Mouse (Mus musculus) adrenal gland (tissue): Measurements from ENCODE around the gene U90926.

Experiments
- intact Hi-C: fragments of 180-260 bp; cut with DNase I; formaldehyde crosslinking; loops from one replicate; pipeline ENCODE4 v1.15.1; 2025

The U90926 gene

DNA sequence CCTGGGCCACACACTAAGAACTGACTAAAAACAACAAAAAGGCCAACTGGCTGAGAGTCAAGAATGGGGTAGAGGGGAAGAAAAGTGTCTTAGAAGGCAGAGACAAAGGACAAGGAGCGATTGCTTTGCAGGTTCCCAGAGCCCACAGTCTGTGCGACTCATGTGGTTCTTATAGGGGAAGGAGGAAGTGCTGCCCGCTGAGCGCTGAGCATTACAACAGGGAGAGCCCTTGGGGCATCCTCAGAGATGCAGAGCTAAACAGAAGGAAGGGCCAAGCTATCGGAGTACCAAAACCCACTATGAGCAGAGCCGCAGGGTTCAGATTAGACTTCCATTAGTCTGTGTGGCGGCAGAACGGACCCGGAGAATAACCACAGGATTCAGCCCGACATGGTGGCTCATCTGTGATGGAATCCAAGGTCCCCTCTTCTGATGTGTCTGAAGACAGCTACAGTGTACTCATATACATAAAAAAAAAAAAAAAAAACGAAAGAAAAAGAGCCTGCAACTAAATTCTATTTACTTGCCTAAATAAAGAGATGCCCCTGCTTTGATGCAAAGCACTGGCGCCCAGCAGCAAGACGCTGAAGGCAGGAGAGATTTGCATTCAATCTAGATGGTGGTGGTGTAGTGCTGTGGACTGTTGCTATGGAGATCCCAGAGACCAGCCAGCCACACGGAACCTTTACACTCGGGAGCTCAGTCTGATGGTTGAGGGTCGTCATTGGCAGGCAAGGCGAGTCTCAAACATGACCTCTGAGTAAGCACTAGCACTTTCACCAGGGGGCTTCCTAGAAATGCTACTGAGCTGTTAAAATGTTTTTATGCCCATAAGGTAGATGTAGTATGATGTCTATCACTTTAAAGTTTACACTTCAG, 3.9 kb upstream of the U90926 start:
- intact Hi-C loops: no loop called here

DNA sequence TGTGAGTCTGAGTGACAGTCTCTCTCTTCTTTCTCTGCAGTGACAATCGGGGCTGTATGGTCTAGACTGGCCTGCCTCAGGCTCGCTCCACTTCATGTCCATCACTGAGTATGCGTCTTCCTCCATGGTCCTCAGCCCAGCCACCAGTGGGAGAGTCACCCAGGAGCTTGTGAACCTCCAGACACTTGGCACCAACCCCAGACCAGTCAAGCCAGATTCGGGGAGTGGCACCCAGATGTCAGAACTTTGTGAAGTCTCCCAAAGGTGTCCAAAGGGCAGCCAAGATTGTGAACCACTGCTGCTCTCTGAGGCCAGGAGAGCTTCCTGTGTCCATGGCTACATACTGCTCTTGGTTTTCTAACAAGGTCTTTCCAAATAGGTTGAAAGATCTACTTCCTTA, 3.0 kb downstream of the U90926 start:
- intact Hi-C loops: no loop called here

DNA sequence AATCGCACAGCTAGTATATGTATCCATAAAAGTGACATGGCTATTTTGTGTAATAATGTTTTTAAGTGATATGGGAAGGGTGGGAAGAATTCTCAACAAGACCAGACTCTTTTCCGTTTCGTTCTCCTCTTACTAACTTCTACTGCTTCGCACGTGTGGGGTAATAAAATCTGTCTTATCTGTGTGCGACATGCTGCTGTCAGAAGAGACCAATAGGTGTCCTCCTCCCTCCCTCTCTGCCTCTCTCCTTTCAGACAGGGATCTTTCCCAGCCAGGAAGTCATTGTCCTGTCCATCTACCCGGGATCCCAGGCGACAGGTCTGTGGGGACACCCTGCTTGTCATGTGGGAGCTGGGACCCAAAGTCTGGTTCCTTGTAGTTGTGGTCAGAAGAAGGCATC, 5.0 kb downstream of the U90926 start:
- intact Hi-C loops: no loop called here

DNA sequence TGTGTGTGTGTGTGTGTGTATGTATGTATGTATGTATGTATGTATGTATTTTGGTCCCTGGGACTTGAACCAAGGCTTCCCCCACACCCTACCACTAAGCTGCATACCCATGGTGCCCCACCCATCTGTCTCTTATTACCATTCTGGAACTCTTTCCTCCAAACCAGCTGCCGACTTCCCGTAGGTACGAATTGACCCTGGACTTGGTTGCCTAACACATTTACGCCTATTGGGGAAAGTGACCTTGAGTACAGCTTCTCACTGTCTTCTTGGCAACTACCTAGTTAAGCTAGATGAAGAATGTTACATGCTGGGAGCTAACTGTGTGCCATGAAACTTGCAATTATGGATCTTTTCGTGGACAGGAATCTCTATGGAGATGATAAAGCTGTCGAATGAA, 9.1 kb downstream of the U90926 start:
- intact Hi-C loops: no loop called here

DNA sequence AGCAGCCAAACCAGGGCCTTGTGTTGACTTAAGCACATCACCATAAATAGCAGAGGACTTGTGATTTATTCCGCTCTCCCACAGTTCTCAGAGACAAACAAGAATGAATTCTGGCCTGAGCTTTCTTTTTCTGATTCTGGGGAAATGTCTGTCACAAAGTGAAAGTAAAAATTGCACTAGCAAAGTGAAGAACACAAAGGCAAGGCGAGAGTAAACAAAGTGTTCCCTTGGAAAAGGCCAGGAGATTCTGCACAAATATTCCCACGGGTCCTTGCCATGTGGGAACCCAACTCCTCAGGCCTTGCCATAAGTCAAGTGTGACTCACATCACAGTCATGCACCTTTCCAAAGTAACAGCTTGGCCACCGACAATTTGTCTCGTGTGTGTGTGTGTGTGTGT, 9.5 kb downstream of the U90926 start:
- intact Hi-C loops: no loop called here

DNA sequence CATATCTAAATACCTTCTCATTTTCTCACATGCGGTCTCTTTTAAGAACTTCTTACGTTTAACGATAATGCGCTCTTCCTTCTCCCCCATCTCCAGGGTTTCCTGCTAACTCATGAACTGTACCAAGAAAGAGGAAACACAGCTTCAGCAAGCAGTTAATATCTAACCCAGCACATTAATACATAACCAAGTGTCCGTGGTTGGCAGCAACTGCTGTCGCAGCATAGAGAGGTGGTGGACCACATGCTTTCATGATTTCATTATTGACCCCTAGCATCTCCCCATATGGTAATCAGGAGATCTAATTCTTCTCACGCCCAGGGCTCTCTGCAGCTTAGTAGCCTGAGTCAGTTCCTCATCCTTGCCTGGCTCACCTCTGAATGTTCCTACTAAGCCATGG, 10.0 kb downstream of the U90926 start:
- intact Hi-C loops: no loop called here

DNA sequence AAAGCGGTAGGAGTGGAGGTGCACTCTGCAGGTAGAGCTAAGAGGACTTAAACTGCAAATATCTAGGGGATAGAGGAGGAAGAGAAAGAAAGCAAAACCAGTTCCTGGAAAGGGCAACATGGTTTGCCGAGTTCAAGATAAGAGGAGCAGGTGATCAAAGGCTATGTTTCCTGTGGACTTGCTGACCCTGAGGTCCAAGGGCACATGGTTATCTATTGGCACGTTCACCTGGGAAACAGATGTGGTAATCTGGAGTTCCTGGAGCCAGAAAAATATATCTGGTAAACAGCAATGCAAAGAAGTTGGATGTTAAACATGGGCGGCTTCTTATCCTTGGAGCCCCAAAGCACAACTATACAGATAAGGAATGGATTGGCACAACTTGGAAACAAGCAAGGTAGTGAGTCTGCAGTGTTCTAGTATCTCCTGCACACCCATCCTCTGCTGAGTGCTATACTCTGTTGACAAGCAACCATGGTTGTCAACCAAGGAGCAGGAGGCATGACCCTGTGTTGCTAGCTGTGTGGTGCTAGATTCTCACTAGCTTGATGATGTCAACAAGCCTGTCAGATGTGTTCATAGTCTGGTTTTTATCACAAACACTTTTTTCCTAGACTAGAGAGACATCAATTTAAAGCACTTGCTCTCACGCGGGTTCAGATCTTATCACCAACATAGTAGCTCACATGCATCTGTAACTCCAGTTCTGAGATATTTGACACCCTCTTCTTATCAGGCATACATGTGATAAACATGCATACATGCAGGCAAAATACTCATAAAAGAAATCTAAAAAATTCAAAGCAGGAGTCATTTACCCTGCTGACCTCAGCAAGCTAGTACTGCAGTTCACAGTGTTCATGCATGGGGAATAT, 10.8 kb downstream of the U90926 start:
- intact Hi-C loops: no loop called here

DNA sequence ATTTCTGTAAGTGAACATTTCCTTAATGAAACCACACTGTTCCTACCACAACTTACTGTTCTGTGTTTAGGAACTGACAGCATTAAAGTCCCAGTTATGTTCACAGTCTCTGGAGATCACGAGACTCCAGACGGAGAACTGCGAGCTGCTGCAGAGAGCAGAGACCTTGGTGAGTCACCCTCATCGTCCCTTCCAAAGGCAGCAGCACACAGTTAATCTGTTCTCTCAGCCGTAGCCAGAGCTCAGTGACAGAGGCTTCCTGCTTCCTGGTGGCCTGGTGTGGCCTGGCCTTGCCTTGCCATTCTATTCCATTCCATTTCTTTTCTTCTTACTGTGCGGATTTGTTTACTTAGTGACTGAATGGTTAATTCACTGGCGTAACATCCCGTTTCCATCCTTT, 16.9 kb downstream of the U90926 start:
- intact Hi-C loops: no loop called here

DNA sequence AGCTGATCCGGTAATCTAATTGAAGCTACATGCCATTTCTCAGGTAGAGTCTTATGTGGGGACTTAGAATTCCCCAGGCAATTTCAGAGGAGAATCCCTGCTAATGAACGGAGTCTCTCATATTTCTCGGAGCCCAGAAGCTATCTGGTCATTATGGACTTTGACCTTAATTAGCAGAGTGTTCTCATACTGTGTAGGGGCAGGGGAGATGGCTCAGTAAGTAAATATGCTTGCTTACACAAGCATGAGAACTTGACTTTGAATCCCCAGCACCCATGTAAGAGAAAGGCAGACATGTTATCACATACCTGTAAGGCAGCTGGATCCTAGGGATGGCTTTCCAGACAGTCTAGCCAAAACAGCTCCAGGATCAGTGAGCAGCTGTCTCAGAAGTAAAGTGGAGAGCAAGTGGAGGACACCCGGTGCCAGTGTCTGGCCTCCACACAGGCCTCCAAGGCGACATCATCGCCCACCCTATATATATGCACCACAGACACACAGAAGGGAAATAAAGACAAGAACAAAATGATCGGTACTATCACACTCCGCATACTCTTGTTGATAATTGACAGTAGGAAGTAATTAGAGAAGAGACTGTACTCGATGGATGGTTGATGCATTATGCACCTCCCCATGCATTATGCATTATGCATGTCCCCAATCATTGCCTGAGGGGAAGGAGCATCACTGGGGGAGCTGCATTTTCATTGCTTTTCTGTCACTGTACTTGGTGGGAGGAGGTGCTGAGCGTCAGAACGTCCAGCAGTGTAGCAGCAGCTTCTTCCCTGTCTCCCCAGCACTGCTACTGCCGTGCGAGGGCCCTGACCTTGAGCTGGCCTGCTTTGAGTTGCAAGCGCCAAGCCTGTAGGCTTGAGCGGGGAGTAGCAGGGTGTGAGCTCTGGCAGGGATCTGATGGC, 18.1 kb downstream of the U90926 start:
- intact Hi-C loops: no loop called here

DNA sequence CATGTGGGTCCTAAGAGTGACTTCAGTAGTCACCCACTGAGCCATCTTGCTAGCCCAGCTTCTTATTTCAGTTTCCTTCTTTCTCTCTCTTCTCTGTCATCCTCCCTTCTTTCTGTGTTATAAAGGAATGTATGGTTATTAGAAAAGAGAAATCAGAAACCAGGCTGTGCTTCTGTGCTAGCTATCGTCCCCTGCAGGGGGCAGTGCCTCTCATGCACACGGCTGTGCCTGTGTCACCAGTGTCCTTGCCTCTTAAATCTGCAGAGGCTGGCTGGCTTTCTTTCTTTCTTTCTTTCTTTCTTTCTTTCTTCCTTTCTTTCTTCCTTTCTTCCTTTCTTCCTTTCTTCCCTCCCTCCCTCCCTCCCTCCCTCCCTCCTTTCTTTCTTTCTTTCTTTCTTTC, 19.5 kb downstream of the U90926 start:
- intact Hi-C loops: loop anchor here (1.0 kb wide), 1 partner anchor 44 kb away; no protein-coding TSS in a partner anchor

DNA sequence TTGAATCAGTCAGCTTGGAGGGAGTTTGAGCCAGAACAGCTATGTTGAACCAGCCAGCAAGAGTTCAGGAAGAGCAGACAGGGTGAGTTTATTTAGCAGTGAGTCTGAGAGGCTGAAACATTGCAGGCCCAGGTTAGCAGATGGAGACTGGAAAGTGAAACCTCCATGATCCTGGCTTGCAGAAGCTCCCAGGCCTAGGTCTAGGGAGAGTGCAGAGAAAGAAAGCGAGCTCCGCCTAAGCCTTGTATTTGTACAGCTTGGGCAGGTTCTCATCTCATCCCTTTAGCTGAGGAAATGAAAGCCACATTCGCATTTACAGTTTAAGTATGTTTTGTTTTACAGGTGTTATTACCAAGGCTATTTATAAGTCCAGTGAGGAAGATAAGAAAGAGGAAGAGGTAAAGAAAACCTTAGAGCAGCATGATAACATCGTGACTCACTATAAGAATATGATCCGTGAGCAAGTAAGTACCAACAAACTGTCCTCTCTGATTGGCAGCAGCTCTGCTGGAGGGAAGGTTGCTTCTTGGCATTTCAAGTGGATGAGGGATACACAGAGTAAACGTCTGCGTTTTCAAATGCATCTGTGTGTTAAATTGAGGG, 26.2 kb downstream of the U90926 start:
- intact Hi-C loops: no loop called here

DNA sequence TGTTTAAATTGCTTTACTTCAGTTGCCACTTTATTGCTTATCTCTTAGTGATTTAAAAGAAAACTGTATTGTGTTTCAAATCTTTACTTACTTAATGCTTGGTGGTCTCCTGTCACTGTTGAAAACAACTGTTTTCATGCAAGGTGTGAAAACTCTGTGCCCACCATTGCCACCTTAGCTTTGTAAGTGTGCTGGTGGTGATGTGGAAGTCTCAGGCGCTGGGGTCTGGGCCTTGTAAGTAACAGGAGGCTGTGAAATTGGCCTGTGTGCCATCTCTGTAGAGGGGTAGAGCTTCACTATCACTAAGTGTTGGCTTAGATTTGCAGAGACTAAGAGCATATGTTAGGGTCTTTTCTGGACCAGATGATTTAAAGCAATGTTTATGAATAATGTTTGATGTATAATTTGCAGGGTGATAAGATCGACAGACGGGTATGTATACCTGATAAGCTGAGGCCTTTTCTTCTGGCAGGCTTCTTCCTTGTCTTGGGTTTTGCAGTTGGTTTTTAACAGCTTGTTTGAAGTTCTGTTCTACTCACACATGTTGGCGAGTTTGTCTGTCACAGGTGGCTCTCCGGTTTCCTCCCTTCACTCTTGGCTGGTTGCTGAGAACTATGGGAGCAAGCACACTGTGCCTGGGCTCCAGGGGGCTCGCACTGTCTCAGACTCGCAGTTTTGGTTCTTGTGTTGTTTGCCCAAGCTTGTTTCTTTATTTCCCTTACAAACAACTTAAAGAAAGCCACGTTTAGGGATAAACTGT, 32.0 kb downstream of the U90926 start:
- intact Hi-C loops: no loop called here

DNA sequence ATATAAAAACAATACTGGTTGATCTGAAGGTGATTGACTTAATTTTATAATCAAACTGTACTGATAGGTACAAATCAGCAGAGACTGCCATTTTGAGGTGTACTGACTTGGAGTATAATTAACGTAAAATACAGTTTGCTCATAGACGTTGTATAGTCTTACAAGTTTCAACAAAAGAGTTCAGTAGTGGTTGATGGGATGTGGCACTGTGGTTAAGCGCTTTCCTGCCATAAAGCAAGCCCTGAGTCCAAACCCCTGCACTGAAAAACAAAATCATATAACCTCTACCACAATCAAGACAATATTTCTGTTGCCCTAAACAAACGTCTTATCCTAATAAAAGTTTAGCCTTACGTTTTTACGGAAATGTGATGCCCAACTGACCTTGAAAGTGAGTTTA, 49.2 kb downstream of the U90926 start:
- intact Hi-C loops: no loop called here
